Mouse (Mus musculus): ENCODE measurements around the gene Ubash3b.

Gene Ubash3b

DNA sequence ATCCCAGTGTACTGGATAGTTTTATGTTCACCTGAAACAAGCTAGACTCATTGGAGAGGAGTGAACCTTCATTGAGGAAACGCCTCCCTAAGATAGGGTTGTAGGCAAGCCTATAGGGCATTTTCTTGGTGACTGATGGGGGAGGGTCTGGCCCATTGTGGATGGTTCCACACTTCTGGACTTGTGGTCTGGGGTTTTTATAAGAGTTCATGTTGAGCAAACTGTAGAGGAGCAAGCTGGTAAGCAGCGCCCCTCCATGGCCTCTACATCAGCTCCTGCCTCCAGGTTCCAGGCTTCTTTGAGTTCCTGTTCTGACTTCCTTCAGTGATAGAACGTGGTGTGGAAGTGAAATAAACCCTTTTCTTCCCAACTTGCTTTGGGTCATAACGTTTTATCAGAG lies 866 bp upstream of the Ubash3b start:
- DNase-seq: no peak

GRCm38 (mm10) chr9:41160536-41161176 lies 841 bp downstream of the Ubash3b start:
- no peak for DNase-seq

- no peak for DNase-seq
Measured at GRCm38 (mm10) chr9:41159223-41159622, 2.3 kb downstream of the Ubash3b start.

DNA sequence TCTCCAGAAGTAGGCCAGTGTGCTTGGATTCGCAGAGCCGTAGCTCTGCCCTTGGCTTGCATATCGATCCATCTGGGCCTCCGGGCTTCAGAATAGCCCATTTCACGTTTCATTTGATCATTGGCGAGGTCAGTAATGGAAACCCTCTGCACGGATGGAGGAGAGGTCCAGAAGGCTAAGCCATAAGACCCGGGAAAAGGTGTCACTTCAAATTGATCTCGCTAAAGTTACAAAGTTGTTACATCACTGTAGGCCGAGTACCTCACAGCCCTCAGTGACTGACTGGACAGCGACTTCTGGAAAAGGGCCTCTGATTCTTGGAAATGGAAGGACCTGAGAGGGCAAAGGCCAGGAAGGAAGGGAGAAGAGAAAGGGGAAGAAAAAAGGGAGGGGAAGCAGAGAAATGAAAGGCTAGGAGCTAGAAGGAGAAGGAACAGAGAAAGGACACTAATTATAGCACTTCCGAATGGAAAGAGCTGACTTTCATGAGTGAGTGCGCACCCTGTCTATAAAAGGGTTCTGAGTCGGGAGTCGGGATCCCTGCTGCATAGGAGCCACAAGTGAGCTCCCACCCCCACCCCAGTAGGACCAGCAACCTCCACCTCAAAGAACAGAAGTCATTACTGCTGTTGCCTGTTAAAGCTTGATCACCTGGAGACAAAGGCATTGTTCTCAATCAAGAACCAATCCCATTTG lies 3.5 kb downstream of the Ubash3b start:
- no peak for DNase-seq

DNA sequence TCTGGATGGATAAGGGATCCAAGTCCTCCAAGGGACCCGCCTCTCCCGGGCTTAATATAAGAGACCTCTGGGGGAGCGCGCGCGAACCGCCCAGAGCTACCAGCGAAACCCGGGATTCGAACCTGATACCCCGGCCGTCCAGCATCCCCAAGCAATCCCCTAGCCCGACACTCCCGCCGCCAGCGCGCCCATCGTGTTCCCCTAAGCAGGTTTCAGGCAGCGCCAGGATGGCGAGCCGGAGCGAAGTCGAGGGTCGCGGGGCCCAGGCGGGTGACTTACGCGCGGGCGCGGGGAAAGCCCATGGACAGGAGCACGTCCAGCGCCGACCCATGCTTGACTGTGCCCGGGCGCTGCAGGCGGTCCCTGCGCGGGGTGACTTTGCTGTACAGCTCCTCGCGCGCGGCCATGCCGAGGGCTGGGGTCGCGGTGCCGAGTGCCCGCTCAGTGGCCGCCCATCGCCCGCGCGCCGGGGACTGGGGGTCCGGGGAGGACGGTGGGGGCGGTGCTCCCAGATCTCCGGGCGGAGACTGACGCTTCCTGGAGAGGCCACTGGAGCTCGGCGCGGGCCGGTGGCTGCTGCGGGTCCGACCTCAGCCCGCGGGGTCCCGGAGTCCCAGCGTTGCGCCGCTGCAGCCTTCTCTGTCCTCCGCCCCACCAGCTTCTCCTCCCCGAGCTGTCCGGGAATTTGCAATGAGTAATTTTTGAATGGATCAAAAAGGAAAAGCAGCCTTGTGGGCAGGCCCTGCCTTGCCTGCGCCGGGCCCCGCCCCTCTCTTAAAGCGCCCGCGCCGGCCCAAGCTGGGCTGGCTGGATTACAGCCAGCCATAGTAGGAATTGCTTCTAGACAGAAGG lies 4.3 kb downstream of the Ubash3b start:
- peak; percentile 51 for DNase-seq

GRCm38 (mm10) chr9:41156720-41157019 lies 4.8 kb downstream of the Ubash3b start:
- peak; percentile 17 for DNase-seq

- no peak for DNase-seq
Measured at GRCm38 (mm10) chr9:41156006-41156719, 5.3 kb downstream of the Ubash3b start.

GRCm38 (mm10) chr9:41153979-41154378 lies 7.5 kb downstream of the Ubash3b start:
- DNase-seq: no peak

- no peak for DNase-seq
Measured at GRCm38 (mm10) chr9:41153050-41153449, 8.4 kb downstream of the Ubash3b start.

DNA sequence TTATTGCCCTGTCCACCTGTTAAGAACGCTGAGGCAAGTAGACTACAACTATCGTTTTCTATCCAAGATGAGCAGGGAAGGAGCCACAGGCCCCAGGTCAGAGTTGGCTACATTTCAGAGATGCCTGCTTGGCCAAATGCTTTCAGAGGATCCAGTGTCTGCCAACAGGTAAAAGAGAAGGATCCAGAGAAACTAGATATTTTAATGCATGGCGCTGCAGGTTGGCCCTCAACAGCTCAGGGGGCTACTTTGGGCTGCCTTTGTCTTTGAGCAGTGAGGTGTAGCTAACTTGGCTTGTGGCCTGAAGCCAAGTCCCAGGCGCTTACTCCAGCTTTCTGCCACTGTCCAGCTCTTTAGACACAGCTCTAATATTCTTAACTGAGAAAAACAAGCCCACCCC lies 10.0 kb downstream of the Ubash3b start:
- DNase-seq: no peak

GRCm38 (mm10) chr9:41149896-41150295 lies 11.6 kb downstream of the Ubash3b start:
- DNase-seq: no peak

GRCm38 (mm10) chr9:41149079-41149676 lies 12.3 kb downstream of the Ubash3b start:
- DNase-seq: no peak

DNA sequence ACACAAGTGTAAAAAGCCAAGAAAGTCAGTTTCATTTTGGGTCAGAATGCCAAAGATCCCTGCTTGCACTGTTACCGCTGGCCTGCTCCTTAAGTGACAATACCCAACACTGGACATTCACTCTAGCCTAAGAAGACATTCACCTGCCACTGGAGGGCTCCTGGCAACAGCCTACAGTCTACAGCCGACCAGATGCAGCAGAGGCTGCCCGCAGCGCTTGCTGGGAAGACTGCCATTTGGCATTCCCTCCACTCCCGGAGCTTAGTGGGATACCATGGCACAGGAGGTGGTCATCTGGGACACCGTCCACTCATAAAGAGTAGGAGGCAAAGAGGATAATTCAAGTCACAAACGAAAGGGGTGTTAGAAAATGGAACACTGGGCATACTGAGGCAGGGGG lies 12.9 kb downstream of the Ubash3b start:
- DNase-seq: no peak

GRCm38 (mm10) chr9:41147203-41147842 lies 14.2 kb downstream of the Ubash3b start:
- DNase-seq: peak; percentile 27

- DNase-seq: no peak
Measured at GRCm38 (mm10) chr9:41143825-41144224, 17.7 kb downstream of the Ubash3b start.

DNA sequence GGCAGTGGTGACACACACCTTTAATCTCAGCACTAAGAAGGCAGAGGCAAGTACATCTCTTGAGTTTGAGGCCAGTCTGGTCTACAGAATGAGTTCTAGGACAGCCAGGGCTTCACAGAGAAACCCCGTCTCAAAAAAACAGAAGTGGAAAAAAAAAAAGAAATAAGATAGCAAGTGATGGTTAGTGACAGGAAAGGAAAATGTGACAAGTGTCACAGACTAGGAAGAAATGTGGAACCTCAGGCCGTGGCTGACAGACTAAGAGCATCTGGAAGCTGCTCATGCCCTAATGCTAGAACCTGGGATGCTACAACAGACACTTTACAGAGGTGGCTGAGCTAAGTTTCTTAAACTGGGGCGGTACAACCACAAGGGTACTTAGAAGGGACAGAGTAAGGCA lies 18.4 kb downstream of the Ubash3b start:
- no peak for DNase-seq

DNA sequence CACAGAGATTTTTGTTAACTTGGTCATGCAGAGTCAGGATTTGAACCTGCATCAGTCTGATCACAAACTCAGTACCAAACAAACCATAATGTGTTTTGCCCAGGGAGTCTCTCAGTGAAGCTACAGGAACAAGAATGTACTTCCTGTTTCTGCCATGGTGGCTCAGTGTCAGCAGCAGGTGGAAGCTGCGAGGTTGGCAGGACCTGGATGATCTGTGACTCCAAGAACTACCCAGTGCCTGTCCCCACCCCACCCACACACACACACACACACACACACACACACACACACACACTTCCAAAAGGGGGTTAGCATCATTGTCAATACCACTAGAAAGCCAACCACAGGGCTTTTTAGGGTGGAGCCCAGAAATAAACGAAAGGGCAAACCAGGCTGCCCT lies 20.5 kb downstream of the Ubash3b start:
- DNase-seq: peak; percentile 24

GRCm38 (mm10) chr9:41138987-41139808 lies 22.3 kb downstream of the Ubash3b start:
- no peak for DNase-seq

DNA sequence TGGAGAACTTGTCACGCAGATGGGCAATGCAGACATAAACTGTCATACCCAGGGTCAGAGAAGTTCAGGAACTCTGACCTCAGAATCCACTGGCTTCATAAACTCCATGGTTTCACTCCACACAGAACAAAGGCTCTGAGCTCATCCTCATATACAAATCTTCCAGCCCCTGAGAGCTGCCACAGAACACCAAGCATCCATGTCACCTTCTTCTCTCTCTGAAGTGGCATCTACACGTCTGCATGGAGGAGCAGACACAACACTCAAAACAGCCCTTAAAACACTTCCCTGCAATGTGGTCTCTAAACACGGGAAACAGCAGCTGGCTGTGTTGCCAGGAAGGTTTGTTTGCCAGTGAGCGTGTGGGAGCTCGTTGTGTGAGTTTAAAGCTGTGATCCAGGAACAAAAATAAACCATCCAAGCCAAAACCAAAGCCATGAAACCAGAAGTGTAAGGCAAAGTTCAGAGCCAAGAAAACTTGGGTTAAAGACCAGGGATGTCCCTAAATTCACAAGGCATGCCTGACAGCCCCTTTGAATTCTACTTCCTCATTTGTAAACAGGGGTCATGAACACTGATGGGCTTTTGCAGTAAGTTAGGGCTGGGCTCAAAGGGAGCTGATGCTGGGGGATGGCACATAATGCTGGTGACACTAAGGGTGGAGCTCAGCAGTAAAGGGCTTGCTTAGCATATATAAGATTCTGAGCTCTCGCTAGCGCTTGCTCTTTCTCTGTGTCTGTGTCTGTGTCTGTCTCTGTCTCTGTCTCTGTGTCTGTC lies 24.6 kb downstream of the Ubash3b start:
- no peak for DNase-seq

GRCm38 (mm10) chr9:41136273-41136672 lies 25.2 kb downstream of the Ubash3b start:
- no peak for DNase-seq

DNA sequence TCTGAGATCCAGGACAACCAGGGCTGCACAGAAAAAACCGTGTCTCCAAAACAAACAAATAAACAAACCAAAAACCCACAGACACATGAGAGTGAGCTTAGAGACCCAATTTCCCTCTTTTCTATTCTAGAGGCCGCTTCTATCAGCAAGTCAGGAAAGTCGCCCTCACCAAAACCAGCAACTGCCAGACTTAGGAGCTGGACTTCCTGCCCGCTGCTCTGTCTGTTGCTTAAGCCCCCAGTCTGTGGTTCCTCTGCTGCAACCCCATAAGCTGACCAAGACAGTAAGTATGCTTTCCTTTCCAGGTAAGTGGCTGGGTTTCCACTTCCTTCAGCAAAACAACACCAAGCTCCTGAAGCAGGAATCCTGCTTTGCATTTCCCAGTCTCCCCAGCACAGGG lies 26.6 kb downstream of the Ubash3b start:
- no peak for DNase-seq

All from thymus, postnatal 14 days (tissue).